Mouse (Mus musculus) small intestine, adult 2 months (tissue): ENCODE data around the gene Tnip3.

Source experiments
- CTCF ChIP-seq: fragments of 200-500 bp; IDR thresholded peaks from 2 replicates; pipeline ENCODE4 v1.5.1; 2012; ENCODE audit warnings: low read depth, mild to moderate bottlenecking, control low read depth, inconsistent platforms, low read length, moderate library complexity, mixed read lengths; ENCODE audit not compliant: insufficient replicate concordance, insufficient read length; ENCODE audit errors: extremely low read depth
- POLR2A ChIP-seq: fragments of 200-500 bp; IDR thresholded peaks from 2 replicates; pipeline ENCODE4 v1.6.1; 2012; ENCODE audit warnings: low read depth, mild to moderate bottlenecking, control low read depth, inconsistent platforms, low read length, moderate library complexity

DNA sequence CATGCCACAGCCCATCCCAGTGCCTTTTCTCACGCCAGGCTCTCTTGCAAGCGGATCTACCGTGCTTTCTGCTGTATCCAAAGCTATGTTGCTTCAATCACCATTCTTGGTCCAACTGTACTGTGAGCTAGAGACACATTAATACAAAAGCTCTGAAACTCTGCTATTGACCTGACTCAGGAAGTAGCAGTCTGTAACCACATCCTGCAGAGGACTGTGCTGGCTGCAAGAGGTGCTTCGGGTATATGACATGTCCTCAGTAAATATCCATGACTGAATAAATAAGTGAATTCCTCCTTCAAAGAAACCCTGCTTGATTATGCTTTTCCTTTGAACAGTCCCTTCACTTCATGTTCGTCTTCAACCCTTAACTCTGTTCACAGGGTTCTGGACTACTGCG, 122.6 kb downstream of the Tnip3 start:
- no peak for TF ChIP-seq POLR2A
- no peak for TF ChIP-seq CTCF
